Mouse (Mus musculus): Measurements from ENCODE around the gene Olfr1381. TPM values are rescaled to one million over a fixed set of nuclear protein-coding genes. Genes with fewer than 3 reads are reported as not detected.

Gene Olfr1381
- polyA plus RNA-seq, 1 experiment from 2014 or later, result not detected

Other genes with a start within 250 kb of the Olfr1381 start
- gene Olfr10, start 238.7 kb upstream of the Olfr1381 start, polyA plus RNA-seq (2016; fragmentation: Nextera tagmentation; extraction: Ambion mirVana), result not detected in 2 replicates
- not detected in 2 replicates for gene Olfr1391, start 220.7 kb upstream of the Olfr1381 start, polyA plus RNA-seq (2016; fragmentation: Nextera tagmentation; extraction: Ambion mirVana)
- gene Olfr1390, start 208.3 kb upstream of the Olfr1381 start, polyA plus RNA-seq (2016; fragmentation: Nextera tagmentation; extraction: Ambion mirVana), result not detected in 2 replicates
- gene Olfr1389, start 120.4 kb upstream of the Olfr1381 start, polyA plus RNA-seq (2016; fragmentation: Nextera tagmentation; extraction: Ambion mirVana), result not detected in 2 replicates
- 0.07 TPM in 1 of 2 replicates, not detected in the other for gene Olfr1388, start 106.8 kb upstream of the Olfr1381 start, polyA plus RNA-seq (2016; fragmentation: Nextera tagmentation; extraction: Ambion mirVana)
- gene Olfr1387, start 88.1 kb upstream of the Olfr1381 start, polyA plus RNA-seq (2016; fragmentation: Nextera tagmentation; extraction: Ambion mirVana), result not detected in 2 replicates
- gene Olfr1386, start 78.4 kb upstream of the Olfr1381 start, polyA plus RNA-seq (2016; fragmentation: Nextera tagmentation; extraction: Ambion mirVana), result not detected in 2 replicates
- not detected in 2 replicates for gene Olfr1385, start 54.4 kb upstream of the Olfr1381 start, polyA plus RNA-seq (2016; fragmentation: Nextera tagmentation; extraction: Ambion mirVana)
- gene Olfr1384, start 36.7 kb upstream of the Olfr1381 start, polyA plus RNA-seq (2016; fragmentation: Nextera tagmentation; extraction: Ambion mirVana), result not detected in 2 replicates
- not detected in 2 replicates for gene Olfr1383, start 23.8 kb upstream of the Olfr1381 start, polyA plus RNA-seq (2016; fragmentation: Nextera tagmentation; extraction: Ambion mirVana)
- gene Olfr1382, start 15.2 kb upstream of the Olfr1381 start, polyA plus RNA-seq (2016; fragmentation: Nextera tagmentation; extraction: Ambion mirVana), result not detected in 2 replicates
- not detected in 2 replicates for gene Olfr1380, start 13.4 kb downstream of the Olfr1381 start, polyA plus RNA-seq (2016; fragmentation: Nextera tagmentation; extraction: Ambion mirVana)
- 2.1 and 2.8 TPM in 2 replicates for gene Flt4, start 65.8 kb downstream of the Olfr1381 start, polyA plus RNA-seq (2016; fragmentation: Nextera tagmentation; extraction: Ambion mirVana)
- gene Scgb3a1, start 120.2 kb downstream of the Olfr1381 start, polyA plus RNA-seq (2016; fragmentation: Nextera tagmentation; extraction: Ambion mirVana), result not detected in 2 replicates
- 93.4 and 99.8 TPM in 2 replicates for gene Cnot6, start 169.3 kb downstream of the Olfr1381 start, polyA plus RNA-seq (2016; fragmentation: Nextera tagmentation; extraction: Ambion mirVana)